ENCODE assay signal across 8 mouse cellular contexts in the genomic region with DNA sequence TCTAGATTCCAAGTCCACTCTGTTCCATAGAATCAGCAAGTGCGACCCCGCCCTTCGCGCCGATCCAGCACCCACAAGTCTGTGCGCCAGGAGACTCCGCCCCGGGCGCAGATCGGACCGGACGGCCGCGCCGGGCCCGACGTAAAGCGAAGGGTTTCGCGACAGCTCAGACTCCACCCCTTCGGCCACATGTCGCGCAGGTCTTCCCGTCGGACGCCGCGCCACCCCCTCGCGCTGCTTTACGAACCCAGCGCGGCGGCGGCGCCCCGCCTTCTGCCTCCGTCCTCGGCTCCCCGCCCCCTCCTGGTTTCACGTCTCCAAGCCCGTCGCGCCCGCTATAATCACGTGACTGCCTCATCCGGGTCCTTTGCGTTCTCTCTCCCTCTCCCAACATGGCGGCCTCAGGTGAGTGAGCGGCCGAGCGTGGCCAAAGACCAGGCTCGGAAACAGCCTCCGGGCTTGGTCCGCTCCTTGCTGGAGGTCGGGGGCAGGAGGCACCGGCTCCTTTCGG. TPM values are rescaled to one million over a fixed set of nuclear protein-coding genes. Genes with fewer than 3 reads are reported as not detected.
A peak's percentile ranks its signal among the peaks of the same experiment; 100 is the strongest.
DNase-seq lines count a peak whose midpoint lies in the region; ATAC-seq lines count a peak whose summit lies in the region.

A gene (plus strand): TSS at position 215 of the 511 bp plus-strand sequence.

- peak; percentile 93 for ATAC-seq in megakaryocyte progenitor cell, adult 5-6 weeks (replicated peaks; ENCODE audit: poor library complexity)

- DNase-seq in adipocyte (ENCODE audit: low spot score), result peak; percentile 100
- peak; percentile 99 for DNase-seq in embryo, embryonic 10 days (ENCODE audit: low spot score)
- peak; percentile 99 for DNase-seq in gastrocnemius, postnatal 10 days
- DNase-seq in induced T-regulatory cell, adult 2 months (ENCODE audit: low read depth), result peak; percentile 99
- peak; percentile 98 to 99 for DNase-seq in left cerebral cortex, adult 9 months (ENCODE audit: low spot score in 2 of 2)
- peak; percentile 100 for DNase-seq in right cerebral cortex, postnatal 14 days
- DNase-seq in urinary bladder, postnatal 36 days (ENCODE audit: low spot score in 2 of 2), result peak; percentile 98 to 99

RNA-seq across cellular contexts. Expression of the gene that starts here (rescaled TPM):
- 100 to 1,000 TPM; 151 to 152 TPM for total RNA-seq in gastrocnemius, postnatal 10 days (2021)
- total RNA-seq in megakaryocyte progenitor cell, adult 5-6 weeks (2015), result 163 and 180 TPM in 2 replicates
- total RNA-seq in megakaryocyte progenitor cell, adult 5-6 weeks (2017), result 394 and 459 TPM in 2 replicates

Comparison
In these comparisons a context has a peak if more than half of its experiments do, and no peak if none do; other contexts are left out.
1. Peak in every context shown above with its lines: DNase-seq and ATAC-seq.